Mouse (Mus musculus) E14TG2a.4 (cell line): ENCODE measurements around the gene Lrriq1.

ENCODE experiments used
- CTCF ChIP-seq: conservative IDR thresholded peaks from 2 replicates; pipeline ENCODE4 v1.5.1; 2014; ENCODE audit warnings: low read length
- NANOG ChIP-seq: IDR thresholded peaks from 2 replicates; pipeline ENCODE4 v1.6.1; 2014; ENCODE audit warnings: borderline replicate concordance, low read length, mixed read lengths
- POU5F1 ChIP-seq: IDR thresholded peaks from 2 replicates; pipeline ENCODE4 v1.6.1; 2014; ENCODE audit warnings: low read length, borderline replicate concordance

DNA sequence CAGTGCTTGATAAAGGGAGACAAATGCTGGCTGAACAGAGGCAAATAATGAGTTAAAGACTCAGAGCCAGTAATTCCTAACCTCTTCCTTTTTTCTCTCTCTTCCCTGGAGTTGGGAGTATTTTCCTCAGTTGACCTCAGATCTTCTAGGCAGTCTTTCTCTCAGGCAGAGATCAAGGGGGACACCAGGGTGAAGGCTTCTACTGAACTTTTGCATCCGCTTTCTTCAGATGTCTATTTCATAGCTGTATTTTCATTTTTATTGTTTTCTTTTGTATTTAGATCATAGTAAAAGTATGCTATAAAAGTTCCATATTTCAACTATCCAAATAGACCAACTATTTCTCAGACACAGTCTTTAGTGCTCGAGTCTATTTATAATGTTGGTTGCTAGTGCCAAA is 233.6 kb downstream of the Lrriq1 start:
- TF ChIP-seq CTCF (no peak), POU5F1 (no peak), NANOG (no peak)
